Mouse (Mus musculus) 3134 (cell line): Measurements from ENCODE around the gene Dlg2.

Source experiments
- DNase-seq: peaks from one replicate; pipeline ENCODE4 v3.0.0-alpha.2; 2011; ENCODE audit warnings: low spot score; ENCODE audit not compliant: insufficient read length; ENCODE audit errors: extremely low read depth

Gene Dlg2

GRCm38 (mm10) chr7:91868919-91869318, 1392.4 kb downstream of the Dlg2 start:
- DNase-seq = no peak

- DNase-seq = no peak
These were observed 1400.4 kb downstream of the Dlg2 start for GRCm38 (mm10) chr7:91876831-91877230.

GRCm38 (mm10) chr7:91877804-91878203, 1401.3 kb downstream of the Dlg2 start:
- DNase-seq = no peak

- DNase-seq = no peak
These were observed 1409.9 kb downstream of the Dlg2 start for GRCm38 (mm10) chr7:91886336-91886735.

GRCm38 (mm10) chr7:91893991-91894390, 1417.5 kb downstream of the Dlg2 start:
- DNase-seq = no peak

GRCm38 (mm10) chr7:91896935-91897334, 1420.5 kb downstream of the Dlg2 start:
- DNase-seq = no peak

GRCm38 (mm10) chr7:91897509-91897908, 1421.0 kb downstream of the Dlg2 start:
- DNase-seq = no peak

GRCm38 (mm10) chr7:91902503-91902902, 1426.0 kb downstream of the Dlg2 start:
- DNase-seq = no peak

- DNase-seq = no peak
These were observed 1440.3 kb downstream of the Dlg2 start for GRCm38 (mm10) chr7:91916809-91917208.

- no peak for DNase-seq
These were observed 1442.6 kb downstream of the Dlg2 start for GRCm38 (mm10) chr7:91919099-91919498.

GRCm38 (mm10) chr7:91919738-91920137, 1443.3 kb downstream of the Dlg2 start:
- no peak for DNase-seq

- no peak for DNase-seq
These were observed 1458.6 kb downstream of the Dlg2 start for GRCm38 (mm10) chr7:91934881-91935597.

GRCm38 (mm10) chr7:91936193-91936592, 1459.7 kb downstream of the Dlg2 start:
- DNase-seq = no peak

GRCm38 (mm10) chr7:91943224-91943623, 1466.8 kb downstream of the Dlg2 start:
- no peak for DNase-seq

GRCm38 (mm10) chr7:91955584-91955983, 1479.1 kb downstream of the Dlg2 start:
- no peak for DNase-seq

- no peak for DNase-seq
These were observed 1486.5 kb downstream of the Dlg2 start for GRCm38 (mm10) chr7:91962956-91963355.

- no peak for DNase-seq
These were observed 1496.5 kb downstream of the Dlg2 start for GRCm38 (mm10) chr7:91972970-91973369.

GRCm38 (mm10) chr7:92003769-92004455, 1527.4 kb downstream of the Dlg2 start:
- no peak for DNase-seq

- DNase-seq = no peak
These were observed 1529.4 kb downstream of the Dlg2 start for GRCm38 (mm10) chr7:92005681-92006425.

- DNase-seq = no peak
These were observed 1532.2 kb downstream of the Dlg2 start for GRCm38 (mm10) chr7:92008702-92009101.

GRCm38 (mm10) chr7:92024928-92025327, 1548.5 kb downstream of the Dlg2 start:
- no peak for DNase-seq
